Mouse (Mus musculus): ENCODE results near the gene Rps15. TPM values are rescaled to one million over a fixed set of nuclear protein-coding genes. Genes with fewer than 3 reads are reported as not detected.

Rps15 gene
- total RNA-seq, 2 experiments from 2014 or later = 733 to 857 TPM

DNA sequence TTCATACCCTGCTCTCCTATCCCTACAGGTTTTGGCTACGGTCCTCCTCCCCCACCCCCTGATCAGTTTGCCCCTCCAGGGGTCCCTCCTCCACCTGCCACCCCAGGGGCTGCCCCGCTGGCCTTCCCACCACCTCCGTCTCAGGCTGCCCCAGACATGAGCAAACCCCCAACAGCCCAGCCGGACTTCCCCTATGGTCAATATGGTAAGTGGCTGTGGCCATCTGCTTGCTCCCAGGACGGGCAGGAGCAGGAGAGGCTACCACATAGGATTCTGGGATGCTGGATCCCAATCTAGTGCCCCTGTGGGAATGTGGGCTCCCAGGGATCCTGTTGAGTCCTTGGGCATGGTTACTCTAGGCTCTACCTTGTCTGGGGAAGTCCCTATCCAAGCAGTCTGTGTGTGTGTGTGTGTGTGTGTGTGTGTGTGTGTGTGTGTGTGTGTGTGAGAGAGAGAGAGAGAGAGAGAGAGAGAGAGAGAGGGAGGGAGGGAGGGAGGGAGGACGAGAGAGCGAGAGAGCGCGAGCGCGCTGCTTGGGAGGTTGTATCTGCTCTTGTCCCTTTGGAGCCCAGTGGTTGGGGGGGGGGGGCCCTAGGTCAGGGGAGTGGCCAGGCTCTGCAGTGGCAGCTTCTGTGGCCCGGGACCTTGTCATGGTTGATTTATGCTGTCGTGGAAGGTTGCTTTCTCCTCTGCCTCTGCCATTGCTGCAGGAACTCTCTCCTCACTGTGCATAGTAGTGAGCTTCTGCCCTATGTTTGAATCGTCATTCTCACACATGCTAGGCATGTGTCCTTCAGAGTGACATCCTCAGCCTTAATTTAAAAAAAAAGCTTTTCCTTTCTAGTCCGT, 6.8 kb upstream of the Rps15 start:
- DNase-seq (ENCODE audit: low spot score in 2 of 2) = no peak

DNA sequence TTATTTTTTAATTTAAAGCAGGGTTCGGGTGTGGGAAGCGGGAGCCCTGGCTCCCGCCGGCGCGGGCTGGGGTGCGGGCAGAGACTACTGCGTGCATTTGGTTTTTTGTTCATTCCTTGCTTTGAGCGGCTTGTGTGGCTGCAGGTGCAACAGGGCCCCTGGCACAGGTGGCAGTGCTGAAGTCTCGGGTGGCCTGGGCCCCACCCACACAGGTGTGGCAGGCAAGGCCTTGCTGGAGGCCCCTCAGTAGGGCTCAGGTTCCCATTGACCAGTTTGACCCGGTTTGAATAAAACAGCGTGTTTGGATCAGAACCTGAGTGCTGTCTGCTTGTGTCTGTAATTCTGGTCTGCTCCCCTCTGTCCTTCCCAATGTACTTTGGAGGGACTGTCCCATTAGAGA, 4.2 kb upstream of the Rps15 start:
- DNase-seq (ENCODE audit: low spot score in 2 of 2) = no peak

DNA sequence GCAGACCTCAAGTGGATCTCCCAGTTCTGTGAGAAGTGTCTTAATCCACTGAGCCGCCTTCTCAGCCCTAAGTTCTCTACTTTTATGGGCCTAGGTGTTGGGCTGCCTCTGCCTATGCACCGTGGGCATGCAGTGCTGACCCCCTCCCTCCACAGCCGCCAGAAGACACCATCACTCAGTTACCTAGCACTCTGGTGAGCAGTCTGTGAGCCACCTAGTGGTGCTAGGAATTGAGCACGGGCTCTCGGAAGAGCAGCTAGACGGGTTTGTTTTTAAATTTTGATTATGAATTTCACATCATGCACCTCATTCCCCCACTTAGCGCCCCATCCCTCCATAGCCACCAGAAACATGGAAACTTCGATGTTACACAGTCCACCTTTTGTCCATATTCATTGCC, 3.6 kb upstream of the Rps15 start:
- DNase-seq (ENCODE audit: low spot score in 2 of 2) = no peak

DNA sequence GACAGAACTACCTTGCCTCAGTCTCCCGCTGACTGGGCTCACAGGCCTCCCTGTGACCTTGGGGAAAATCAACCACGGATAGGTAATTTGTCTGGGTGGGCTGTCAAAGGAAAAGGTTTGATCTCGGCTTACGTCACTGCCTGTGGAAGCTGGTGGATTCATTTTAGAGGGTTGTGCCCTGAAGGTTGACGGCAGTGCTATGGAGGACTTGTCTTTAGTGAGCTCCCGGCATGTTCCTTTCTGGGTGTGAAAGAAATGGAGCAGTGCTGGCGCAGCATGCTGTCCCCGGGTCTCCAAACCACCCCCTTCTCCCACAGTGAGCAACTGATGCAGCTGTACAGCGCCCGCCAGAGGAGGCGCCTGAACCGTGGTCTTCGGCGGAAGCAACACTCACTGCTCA, 1.1 kb downstream of the Rps15 start:
- no peak for DNase-seq (ENCODE audit: low spot score in 2 of 2)

DNA sequence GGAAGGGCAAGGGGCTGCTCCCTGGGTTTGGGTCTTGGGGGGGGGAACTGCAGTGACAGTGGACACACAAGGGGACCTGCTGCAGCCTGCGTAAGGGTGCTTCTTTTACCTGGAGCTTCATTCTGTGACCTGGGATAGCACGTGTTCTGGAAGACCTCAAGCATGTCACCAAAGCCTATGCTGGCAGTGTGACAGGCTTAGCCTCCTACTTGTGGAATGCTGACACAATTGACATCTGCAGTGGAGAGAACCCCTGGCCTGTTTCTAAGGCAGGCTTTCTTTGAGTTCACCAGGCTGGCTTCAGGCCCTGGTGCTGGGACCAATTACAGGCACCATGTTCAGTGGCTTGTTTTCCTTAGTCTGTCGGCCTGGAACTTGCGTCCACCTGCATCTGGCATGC, 2.1 kb downstream of the Rps15 start:
- no peak for DNase-seq (ENCODE audit: low spot score in 2 of 2)

DNA sequence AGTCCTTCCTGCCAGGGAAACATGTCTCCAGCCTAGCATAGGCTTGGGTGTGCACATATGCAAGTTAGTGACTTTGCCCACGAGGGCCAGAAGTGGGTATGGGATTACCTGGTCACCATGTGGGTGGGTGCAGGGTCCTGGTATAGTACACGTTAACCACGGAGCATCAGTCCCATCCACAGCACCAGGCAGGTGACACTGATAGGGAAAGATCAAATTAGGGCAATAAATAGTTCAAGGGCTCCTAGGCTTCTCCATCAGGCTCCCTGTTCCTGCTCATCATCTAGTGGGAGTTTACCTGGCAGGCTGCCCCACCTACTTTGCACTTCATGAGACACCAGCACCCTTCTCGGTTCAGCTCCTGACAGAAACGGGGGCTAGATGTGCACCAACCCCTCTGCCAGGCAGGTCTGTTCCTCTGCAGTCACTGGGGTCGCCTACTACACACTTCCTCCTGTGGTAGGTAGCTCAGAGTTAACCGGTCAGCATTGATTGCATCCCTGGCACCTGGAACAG, 2.6 kb downstream of the Rps15 start:
- DNase-seq (ENCODE audit: low spot score in 2 of 2) = no peak

DNA sequence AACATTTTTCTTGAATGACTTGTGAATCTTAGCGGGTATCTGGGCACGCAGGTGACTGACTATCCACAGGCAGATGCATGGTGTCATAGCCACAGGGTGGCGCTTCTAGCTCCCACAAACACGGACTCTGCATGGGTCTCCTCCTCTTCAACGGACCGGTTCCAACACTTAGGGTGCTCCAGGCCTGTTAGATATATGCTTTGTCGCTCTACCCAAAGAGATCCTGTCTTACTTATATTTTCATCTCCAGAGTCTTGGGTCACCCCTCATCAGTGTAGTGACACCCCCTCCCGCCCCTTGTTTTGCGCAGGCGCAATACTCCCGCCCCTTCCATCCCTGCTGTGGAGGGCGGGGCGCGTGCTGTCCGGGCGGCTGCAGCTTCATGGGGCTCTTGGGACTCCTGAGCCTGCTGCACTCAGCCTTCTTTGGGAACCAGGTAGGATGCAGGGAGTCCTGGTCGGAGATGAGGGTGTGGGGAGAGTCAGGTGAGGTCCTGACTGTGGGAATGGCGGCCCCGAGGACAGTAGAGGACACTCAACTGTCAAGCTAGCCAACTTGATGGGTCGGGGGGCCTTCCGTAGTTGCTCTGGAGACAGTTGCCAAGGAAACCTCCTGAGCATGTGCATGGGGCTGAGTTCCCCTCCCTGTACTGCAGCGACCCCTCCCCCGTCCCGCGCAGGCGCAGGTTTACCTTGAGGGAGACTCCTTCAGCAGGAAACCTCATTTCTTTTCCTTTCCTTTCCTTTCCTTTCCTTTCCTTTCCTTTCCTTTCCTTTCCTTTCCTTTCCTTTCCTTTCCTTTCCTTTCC, 3.6 kb downstream of the Rps15 start, which contains the start of gene Apc2:
Apc2 (plus strand) TSS at position 360 of the 808 bp plus-strand sequence.
- peak; percentile 77 to 82 for DNase-seq (ENCODE audit: low spot score in 2 of 2)

DNA sequence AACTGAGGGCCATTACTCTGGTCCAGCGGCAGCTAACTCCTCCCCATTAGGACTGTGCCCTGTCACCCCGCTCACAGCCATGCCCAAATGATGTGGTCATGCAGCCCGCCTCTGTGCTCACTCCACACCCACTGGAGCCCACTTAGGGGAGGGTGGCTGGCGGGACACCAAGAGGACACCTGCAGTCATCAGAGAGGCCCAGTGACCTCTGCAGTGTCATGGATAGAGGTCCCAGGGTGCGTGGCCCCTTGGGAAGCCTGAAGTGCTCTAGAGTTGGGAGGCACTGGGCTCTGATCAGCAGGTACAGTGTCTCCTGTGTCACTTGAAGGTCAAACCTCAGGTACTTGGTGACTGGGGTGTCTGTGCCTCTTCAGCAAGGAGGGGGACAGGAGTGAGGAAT, 4.6 kb downstream of the Rps15 start:
- DNase-seq (ENCODE audit: low spot score in 2 of 2) = no peak

DNA sequence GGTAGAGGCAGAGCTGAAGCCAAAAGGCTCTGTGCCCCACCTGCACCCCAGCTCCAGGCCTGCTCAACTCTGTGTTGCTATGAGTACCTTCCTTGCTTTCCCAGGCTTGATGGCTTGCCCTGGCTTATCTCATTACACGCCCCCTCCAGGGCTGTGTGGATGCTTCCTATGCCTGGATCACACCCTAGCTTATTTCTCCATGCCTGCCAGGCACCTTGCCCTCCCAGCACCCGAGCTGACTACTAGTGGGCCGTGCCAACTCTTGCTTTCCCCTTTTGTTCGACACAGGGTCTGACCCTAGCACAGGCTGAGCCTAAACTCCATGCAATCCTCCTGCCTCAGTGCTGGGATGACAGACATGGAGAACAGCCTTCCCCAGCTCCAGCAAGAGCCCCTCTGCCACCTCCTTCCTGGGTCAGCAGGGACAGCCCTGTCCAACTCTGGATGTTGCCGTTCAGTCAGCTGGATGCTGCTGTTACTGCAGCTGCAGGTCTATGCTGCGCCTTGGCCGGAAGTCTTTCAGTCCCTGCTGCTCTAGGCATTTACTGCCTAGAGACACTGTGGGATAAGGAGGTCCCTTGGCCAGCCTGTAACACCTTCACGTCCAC, 5.4 kb downstream of the Rps15 start:
- no peak for DNase-seq (ENCODE audit: low spot score in 2 of 2)

DNA sequence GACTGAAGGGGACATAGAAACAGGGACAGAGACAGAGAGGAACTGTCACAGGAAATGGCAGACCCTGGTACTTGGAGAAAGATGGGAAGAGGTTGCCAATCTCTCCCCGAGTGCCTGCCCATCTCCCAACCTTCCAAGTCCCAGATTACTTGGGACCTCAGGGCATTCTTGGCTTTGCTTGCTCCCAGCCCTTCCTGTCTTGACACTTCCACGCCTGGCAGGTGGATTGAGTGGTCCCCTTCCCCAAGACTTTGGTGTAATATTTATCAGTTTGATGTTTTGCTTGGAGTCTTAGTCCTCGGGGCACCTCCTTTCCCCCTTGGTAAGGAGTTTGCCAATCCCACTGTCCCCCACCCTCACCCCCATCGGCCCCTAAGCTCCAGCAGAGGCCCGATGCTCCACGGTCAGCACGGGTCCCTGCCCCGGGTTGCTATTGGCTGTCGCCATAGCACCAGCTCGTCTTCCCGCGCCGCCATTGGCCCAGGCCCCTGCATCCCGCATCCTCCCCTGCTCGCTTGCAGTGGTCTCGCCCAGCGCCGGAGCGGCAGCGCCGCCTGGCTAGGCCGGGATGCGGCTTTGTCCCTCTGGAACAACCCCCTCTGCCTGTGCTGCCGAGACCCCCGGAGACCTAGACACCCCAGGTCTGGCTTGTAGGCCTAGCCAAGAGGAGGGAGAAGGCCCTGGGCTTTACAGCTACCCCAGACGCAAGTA, 6.5 kb downstream of the Rps15 start:
- peak; percentile 93 to 94 for DNase-seq (ENCODE audit: low spot score in 2 of 2)

DNA sequence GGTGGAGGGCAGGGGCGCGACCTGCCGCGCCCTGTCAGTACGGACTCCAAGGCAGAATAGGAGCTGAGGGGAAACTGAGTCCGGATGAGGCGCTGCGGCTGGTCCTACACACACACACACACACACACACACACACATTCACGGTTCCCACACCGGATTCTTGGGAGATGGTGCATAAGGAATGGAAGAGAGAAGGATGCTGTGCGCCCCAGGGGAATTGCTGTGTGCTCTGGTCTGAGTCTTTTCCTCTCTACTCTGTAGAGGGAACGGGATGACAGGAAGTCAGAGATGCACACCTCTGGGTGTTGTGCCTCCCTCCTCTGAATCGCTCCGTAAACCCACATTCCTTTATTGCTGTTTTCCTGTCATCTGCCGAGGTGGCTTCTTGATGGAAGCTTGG, 7.0 kb downstream of the Rps15 start:
- DNase-seq (ENCODE audit: low spot score in 2 of 2) = no peak

DNA sequence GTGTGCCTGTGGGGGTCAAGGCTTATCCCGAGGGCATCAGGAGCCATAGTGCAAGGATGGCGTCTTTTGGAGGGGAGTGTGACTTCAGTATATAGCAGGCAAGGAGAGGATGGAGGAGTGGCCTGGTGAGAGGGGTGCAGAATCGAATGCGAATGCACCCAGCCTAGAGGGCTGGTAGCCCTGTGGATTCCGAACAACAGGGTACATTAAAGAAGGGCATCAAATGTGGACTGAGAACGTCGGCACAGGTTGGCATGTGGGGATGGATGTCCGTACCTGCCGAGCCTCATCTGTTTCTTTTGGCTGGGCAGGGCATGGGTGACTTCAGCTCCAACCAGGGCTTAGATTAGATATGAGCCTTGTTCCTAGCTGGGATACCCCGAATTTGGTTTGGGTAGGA, 7.6 kb downstream of the Rps15 start:
- DNase-seq (ENCODE audit: low spot score in 2 of 2) = no peak

DNA sequence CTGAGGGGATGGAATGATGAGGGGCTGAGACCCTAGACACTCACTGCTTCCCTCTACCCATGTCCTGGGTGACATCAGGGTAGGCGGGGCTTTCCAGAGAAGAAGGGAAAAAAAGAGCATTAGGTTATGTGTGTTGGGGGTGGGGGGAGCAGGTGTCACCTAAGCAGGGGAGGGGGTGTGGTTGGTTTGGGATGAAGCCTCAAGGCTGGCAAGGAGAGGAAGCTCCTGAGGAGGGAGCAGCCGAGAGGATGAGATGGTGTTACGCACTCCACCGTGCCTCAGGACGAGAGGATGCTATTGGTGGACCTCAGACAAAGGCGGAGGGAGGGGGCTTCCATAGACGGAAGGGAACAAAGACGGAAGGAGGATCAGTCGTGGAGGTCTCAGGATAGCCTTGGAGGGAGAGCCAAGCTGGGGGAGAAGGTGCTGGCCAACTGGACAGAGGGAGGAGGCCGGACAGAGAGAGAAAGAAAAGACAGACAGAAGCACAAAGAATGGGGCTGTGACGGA, 8.5 kb downstream of the Rps15 start:
- peak in 1 of 2 experiments; percentile 65 for DNase-seq (ENCODE audit: low spot score in 2 of 2)

DNA sequence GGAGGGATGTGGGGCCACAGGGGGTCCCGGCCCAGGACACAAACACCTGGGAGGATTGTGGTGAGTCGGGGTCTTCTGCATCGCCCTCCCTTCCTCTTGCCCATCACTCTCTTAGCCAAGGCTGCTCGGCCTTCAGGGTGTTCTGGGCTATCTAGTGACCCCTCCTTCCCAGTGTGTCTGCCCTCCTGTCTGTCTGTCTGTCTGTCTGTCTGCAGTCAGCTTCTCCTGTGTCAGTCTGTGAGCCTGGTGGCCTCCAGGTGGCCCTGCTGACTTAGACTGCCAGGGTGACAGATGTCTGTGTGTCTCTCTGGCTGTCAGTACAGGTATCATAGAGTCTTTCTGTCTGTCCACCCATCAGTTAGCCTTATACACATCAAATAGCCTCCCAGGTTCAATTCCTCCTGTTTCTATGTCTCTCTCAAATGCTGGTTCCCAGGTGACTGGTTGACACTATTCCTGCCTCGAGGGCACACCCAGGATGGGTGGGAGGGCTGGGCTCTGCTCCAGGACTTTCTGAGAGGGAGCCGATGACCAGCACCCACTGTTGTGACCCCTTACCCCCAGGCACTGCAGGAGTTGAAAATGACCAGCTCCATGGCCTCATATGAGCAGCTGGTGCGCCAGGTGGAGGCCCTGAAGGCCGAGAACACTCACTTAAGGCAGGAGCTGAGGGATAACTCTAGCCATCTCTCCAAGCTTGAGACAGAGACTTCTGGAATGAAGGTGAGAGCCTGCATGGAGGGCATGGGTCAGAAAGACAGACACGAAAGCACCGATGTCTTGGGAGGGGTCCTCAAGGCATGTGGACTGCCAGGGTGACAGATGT, 9.2 kb downstream of the Rps15 start:
- peak in 1 of 2 experiments; percentile 17 for DNase-seq (ENCODE audit: low spot score in 2 of 2)

DNA sequence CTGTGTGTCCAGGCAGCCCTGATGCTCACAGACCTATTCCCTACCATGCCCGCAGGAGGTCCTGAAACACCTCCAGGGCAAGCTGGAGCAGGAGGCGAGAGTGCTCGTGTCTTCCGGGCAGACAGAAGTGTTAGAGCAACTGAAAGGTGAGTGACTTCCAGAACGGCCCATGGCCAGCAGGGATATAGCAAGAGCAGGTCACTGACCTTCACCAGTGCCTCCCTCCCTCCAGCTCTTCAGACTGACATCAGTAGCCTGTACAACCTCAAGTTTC, 9.8 kb downstream of the Rps15 start:
- DNase-seq (ENCODE audit: low spot score in 2 of 2) = peak in 1 of 2 experiments; percentile 22

DNA sequence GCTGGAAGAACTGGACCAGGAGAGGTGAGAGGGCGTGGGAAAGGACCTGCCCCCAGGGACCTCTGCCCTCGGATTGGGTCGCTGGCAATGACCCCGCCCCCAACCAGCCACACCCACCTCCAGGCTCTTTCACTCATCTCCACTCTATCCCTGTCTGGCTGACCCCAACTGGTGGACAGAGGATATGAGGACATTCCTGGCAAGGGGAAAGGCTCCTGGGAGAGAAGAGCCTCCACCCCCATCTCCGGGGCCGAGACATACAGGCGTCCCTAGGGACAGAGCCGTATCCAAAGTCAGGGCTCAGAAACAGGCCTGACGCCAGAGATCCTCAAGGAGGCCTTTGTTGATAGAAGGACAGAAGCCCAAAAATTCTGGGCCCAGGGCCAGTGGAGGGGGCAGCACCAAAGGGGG, 10.2 kb downstream of the Rps15 start:
- peak; percentile 76 to 83 for DNase-seq (ENCODE audit: low spot score in 2 of 2)

DNA sequence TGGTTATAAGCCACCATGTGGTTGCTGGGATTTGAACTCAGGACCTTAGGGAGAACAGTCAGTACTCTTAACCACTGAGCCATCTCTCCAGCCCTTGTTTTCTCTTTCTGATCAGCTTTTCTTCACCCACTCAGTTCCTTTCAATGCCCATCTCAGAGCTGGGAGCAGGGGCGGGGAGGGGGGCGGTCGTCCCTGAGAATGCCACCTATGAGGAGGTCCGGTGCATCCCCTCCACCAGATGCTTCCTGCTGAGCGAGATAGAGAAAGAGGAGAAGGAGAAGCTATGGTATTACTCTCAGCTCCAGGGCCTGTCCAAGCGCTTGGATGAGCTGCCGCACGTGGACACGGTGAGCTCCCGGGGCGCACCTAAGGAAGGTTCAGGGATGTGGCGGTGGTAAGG, 12.2 kb downstream of the Rps15 start:
- no peak for DNase-seq (ENCODE audit: low spot score in 2 of 2)

DNA sequence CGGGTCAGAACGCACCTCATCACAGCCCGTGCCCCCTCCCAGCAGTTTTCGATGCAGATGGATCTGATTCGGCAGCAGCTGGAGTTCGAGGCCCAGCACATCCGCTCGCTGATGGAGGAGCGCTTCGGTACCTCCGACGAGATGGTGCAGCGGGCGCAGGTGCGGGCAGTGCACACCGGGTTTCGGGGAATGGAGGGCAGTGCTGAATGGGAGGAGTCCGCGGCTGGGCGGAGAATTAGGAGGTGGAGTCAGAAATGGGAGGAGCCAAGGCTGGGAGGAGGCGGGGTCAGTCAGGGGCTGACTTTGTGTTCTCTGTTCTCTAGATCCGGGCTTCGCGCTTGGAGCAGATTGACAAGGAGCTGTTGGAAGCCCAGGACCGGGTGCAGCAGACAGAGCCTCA, 12.6 kb downstream of the Rps15 start:
- peak in 1 of 2 experiments; percentile 39 for DNase-seq (ENCODE audit: low spot score in 2 of 2)

DNA sequence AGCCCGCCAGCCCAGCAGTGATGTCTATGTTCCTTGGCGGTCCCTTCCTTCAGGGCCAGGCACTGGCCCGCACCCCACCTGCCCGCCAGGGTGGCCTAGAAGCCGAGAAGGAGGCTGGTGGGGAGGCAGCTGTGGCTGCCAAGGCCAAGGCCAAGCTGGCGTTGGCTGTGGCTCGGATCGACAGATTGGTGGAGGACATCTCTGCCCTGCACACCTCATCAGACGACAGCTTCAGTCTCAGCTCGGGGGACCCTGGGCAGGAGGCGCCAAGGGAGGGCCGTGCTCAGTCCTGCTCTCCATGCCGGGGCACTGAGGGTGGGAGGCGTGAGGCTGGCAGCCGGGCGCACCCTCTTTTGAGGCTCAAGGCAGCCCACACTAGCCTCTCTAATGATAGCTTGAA, 19.3 kb downstream of the Rps15 start:
- no peak for DNase-seq (ENCODE audit: low spot score in 2 of 2)
